Mouse (Mus musculus) liver, embryonic 11.5 days (tissue): ENCODE data around the gene Adcy2. TPM values are rescaled to one million over a fixed set of nuclear protein-coding genes. Genes with fewer than 3 reads are reported as not detected.

Experiments used
- ATAC-seq: fragments of 200-750 bp; cut with Nextera tagmentation; replicated peaks from 2 replicates; pipeline ENCODE4 v1.8.0; 2017; ENCODE audit warnings: moderate number of reproducible peaks, mild to moderate bottlenecking, moderate TSS enrichment, moderate library complexity; ENCODE audit not compliant: low FRiP score
- DNase-seq: peaks from one replicate; pipeline ENCODE4 v3.0.0-alpha.2; 2017; ENCODE audit warnings: low spot score
- H3K27ac ChIP-seq: fragments of 300-500 bp; sonication (generic); 2 replicates; pipeline ENCODE4 v1.5.1; 2014; ENCODE audit warnings: mild to moderate bottlenecking, low read depth, low read length, control low read depth
- H3K27me3 ChIP-seq: fragments of 300-500 bp; sonication (generic); replicated peaks from 2 replicates; pipeline ENCODE4 v1.6.1; 2014; ENCODE audit warnings: low read length, mixed read lengths; ENCODE audit not compliant: control insufficient read depth, insufficient read depth
- H3K36me3 ChIP-seq: fragments of 300-500 bp; sonication (generic); 2 replicates; pipeline ENCODE4 v1.6.1; 2014; ENCODE audit warnings: mild to moderate bottlenecking, low read length, moderate library complexity, mixed read lengths; ENCODE audit not compliant: control insufficient read depth, insufficient read depth
- H3K4me1 ChIP-seq: fragments of 300-500 bp; sonication (generic); replicated peaks from 2 replicates; pipeline ENCODE4 v1.6.1; 2014; ENCODE audit warnings: low read length, mixed read lengths; ENCODE audit not compliant: control insufficient read depth, insufficient read depth
- H3K4me2 ChIP-seq: fragments of 300-500 bp; sonication (generic); 2 replicates; pipeline ENCODE4 v1.6.1; 2014; ENCODE audit warnings: mild to moderate bottlenecking, control low read depth, moderate library complexity
- H3K4me3 ChIP-seq: fragments of 300-500 bp; sonication (generic); 2 replicates; pipeline ENCODE4 v1.5.1; 2014; ENCODE audit warnings: low read depth, low read length, control low read depth
- H3K9ac ChIP-seq: fragments of 300-500 bp; sonication (generic); 2 replicates; pipeline ENCODE4 v1.6.1; 2014; ENCODE audit warnings: low read depth, low read length, control low read depth
- H3K9me3 ChIP-seq: fragments of 300-500 bp; sonication (generic); 2 replicates; pipeline ENCODE4 v1.6.1; 2016; ENCODE audit warnings: low read length, inconsistent platforms, mixed read lengths; ENCODE audit not compliant: control insufficient read depth
- WGBS: fragments of 180-500 bp; shearing (Covaris S2); extraction: QIAGEN DNeasy Blood & Tissue Kit; methylation state at CpG from one replicate; pipeline ENCODE4 v1.1.7; 2014; 5-methylcytosine and 5-hydroxymethylcytosine counted together
- polyA plus RNA-seq: library from polyadenylated mRNA; unstranded; fragments of >200 nt; fragmentation: Nextera tagmentation; extraction: Ambion mirVana; gene quantifications from 2 replicates; pipeline ENCODE4 v1.2.1, GENCODE M21; 2014

Adcy2 gene
- polyA plus RNA-seq, 1 experiment from 2014 or later, result 0.71 TPM

DNA sequence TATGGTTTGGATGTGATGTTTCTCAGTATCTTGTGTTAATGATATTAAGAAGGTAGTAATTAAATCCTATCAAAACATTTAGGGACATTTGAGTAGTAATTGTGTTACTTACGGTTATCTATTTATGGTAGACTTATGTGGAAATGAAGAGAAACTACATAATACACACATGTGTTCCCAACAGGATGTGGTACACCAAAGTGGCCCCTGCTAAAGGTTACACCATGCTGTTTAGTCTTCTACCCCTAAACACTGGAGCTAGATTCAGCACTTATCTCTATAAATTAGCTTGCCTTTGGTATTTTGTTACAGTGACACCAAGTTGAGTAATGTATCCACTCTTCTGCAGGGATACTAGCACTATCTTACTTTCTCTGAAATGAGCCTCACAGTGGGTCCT, 57.9 kb downstream of the Adcy2 start:
- H3K4me3 ChIP-seq, result no peak overlapping the region
- no peak overlapping the region for H3K9ac ChIP-seq
- no peaks in the 10 kb centered on the region for H3K27me3 ChIP-seq
- DNase-seq (no peak), ATAC-seq (no peak)
- H3K4me1 ChIP-seq, result no peaks in the 10 kb centered on the region
- H3K36me3 ChIP-seq, result no peaks in the 10 kb centered on the region
- no peaks in the 10 kb centered on the region for H3K9me3 ChIP-seq
- whole genome bisulfite sequencing, result 78% methylated on average over 1 of the region's 1 CpGs
- H3K27ac ChIP-seq, result no peak overlapping the region
- no peak overlapping the region for H3K4me2 ChIP-seq

DNA sequence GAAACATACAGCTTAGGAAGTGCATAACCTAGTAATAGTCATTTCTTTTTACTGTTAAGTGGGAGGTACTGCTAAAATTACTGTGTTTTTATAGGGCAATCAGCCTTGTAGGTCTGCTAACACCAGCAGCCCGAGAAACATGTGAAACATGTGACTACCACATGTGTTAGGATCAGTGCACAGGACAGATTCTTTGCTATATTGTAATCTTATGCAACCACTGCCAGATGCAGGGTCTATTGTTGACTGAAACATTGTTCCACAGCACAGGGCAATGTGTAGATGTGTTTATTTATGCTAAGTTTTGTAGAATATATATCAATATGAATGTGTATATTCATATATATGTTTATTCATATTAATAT, 67.1 kb downstream of the Adcy2 start:
- ATAC-seq (no peak), DNase-seq (no peak)
- no peak overlapping the region for H3K27ac ChIP-seq

DNA sequence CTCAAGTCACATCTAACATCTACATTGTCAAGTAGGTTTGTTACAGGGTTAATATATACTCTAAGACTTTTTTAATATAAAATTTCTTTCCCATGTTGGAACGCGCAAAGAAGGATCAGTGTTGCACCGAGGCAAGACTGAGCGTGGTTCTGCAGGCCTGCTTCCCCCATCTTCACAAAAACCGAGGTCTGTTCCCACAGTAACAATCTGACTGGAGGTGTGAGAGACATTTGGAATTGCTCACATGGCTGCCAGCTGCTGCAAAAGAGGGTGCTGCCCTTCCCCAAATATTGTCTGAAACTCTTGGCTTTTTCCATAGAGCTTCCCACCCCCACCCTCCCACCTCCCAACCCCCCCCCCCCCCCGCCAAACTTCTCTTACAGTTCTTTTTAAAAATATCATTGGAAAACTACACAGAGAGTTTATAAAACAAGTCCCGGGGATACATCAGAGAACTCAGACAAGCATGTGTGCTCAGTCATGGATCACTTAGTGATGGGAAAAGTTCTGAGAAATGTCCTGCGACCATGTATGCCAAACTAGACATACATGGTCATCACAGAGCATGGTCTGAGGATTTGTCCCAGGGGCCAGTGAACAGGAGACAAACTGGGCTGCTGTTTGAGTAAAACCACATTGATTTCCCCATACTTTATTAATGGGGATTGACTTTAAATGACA, 67.6 kb downstream of the Adcy2 start:
- Histone ChIP-seq H3K36me3 (no peaks in the 10 kb centered on the region), H3K4me3 (no peak overlapping the region), H3K9me3 (no peaks in the 10 kb centered on the region), H3K27me3 (no peaks in the 10 kb centered on the region), H3K4me2 (no peak overlapping the region), H3K9ac (no peak overlapping the region), H3K27ac (no peak overlapping the region), H3K4me1 (no peaks in the 10 kb centered on the region)
- WGBS, result 85% methylated on average over 7 of the region's 8 CpGs
- DNase-seq, result no peak
- ATAC-seq, result no peak

More for the DNA sequence above, 67.1 kb downstream of the Adcy2 start:
- H3K4me3 ChIP-seq, result no peak overlapping the region
- WGBS, result 54% methylated on average over 1 of the region's 1 CpGs
- no peaks in the 10 kb centered on the region for H3K9me3 ChIP-seq
- no peak overlapping the region for H3K4me2 ChIP-seq
- no peaks in the 10 kb centered on the region for H3K4me1 ChIP-seq
- H3K9ac ChIP-seq, result no peak overlapping the region
- H3K27me3 ChIP-seq, result no peaks in the 10 kb centered on the region
- H3K36me3 ChIP-seq, result no peaks in the 10 kb centered on the region

GRCm38 (mm10) chr13:68928469-68928868, 70.9 kb downstream of the Adcy2 start:
- no peaks in the 10 kb centered on the region for H3K36me3 ChIP-seq
- H3K4me1 ChIP-seq, result no peaks in the 10 kb centered on the region
- ATAC-seq, result no peak
- H3K4me3 ChIP-seq, result no peak overlapping the region
- 46% methylated on average over 6 of the region's 6 CpGs for WGBS
- 0 out of 2 replicates have a peak, but pooled peaks cover 2% of the 10 kb centered on the region for H3K9me3 ChIP-seq
- H3K27me3 ChIP-seq, result no peaks in the 10 kb centered on the region
- DNase-seq, result no peak
- no peak overlapping the region for H3K27ac ChIP-seq
- no peak overlapping the region for H3K4me2 ChIP-seq
- no peak overlapping the region for H3K9ac ChIP-seq

- Histone ChIP-seq H3K9me3 (no peaks in the 10 kb centered on the region), H3K27me3 (no peaks in the 10 kb centered on the region), H3K4me3 (no peak overlapping the region), H3K27ac (no peak overlapping the region), H3K36me3 (no peaks in the 10 kb centered on the region), H3K4me1 (no peaks in the 10 kb centered on the region), H3K4me2 (no peak overlapping the region), H3K9ac (no peak overlapping the region)
- ATAC-seq (no peak), DNase-seq (no peak)
- WGBS, result 75% methylated on average over 11 of the region's 11 CpGs
Observed at GRCm38 (mm10) chr13:68913666-68914288, 85.6 kb downstream of the Adcy2 start.

DNA sequence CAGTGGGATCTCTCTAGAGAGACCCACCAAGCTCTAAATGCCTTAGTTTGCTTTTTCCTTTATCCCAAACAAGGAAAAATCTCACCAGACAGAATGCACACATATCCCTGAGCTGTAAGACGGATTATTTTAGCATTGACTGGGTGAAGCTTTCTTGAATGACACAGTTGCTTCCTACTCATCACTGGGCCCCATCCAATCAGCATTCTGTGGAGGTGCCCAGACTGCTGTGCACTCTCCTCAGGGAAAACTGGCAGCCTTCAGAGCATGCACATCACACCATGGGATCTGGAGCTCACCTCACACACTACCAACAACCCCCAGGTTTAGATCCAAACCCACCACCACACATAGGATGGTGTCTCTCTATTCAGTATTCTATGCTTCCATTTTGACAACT, 92.7 kb downstream of the Adcy2 start:
- H3K9me3 ChIP-seq, result no peaks in the 10 kb centered on the region
- H3K27ac ChIP-seq, result no peak overlapping the region
- H3K4me2 ChIP-seq, result no peak overlapping the region
- ATAC-seq (no peak), DNase-seq (no peak)
- no peak overlapping the region for H3K9ac ChIP-seq
- H3K36me3 ChIP-seq, result no peaks in the 10 kb centered on the region
- no peak overlapping the region for H3K4me3 ChIP-seq
- 60% methylated on average over 1 of the region's 1 CpGs for WGBS
- no peaks in the 10 kb centered on the region for H3K27me3 ChIP-seq
- H3K4me1 ChIP-seq, result no peaks in the 10 kb centered on the region

- Histone ChIP-seq H3K36me3 (no peaks in the 10 kb centered on the region), H3K9me3 (no peaks in the 10 kb centered on the region), H3K27me3 (no peaks in the 10 kb centered on the region), H3K4me2 (no peak overlapping the region), H3K4me3 (no peak overlapping the region), H3K9ac (no peak overlapping the region), H3K27ac (no peak overlapping the region), H3K4me1 (no peaks in the 10 kb centered on the region)
- 80% methylated on average over 1 of the region's 1 CpGs for WGBS
- ATAC-seq, result no peak; the same call in 1 of the 2 replicates
- no peak for DNase-seq
Observed at GRCm38 (mm10) chr13:68902708-68903107, 96.6 kb downstream of the Adcy2 start.

- Histone ChIP-seq H3K36me3 (no peaks in the 10 kb centered on the region), H3K4me1 (no peaks in the 10 kb centered on the region), H3K4me2 (no peak overlapping the region), H3K27me3 (no peaks in the 10 kb centered on the region), H3K9ac (no peak overlapping the region), H3K9me3 (peaks cover 3% of the 10 kb centered on the region; the same call in 1 of the 2 replicates), H3K27ac (no peak overlapping the region), H3K4me3 (no peak overlapping the region)
- DNase-seq, result no peak
- WGBS, result 85% methylated on average over 9 of the region's 9 CpGs
- ATAC-seq, result no peak
Observed at GRCm38 (mm10) chr13:68889929-68890593, 109.3 kb downstream of the Adcy2 start.
